Mouse (Mus musculus) kidney, adult 10 weeks (tissue): ENCODE results near the gene Trex2. TPM values are rescaled to one million over a fixed set of nuclear protein-coding genes. Genes with fewer than 3 reads are reported as not detected.

Source experiments
- polyA plus RNA-seq: library from polyadenylated mRNA; stranded (reverse); fragments of 350-450 nt; fragmentation: Illumina TruSeq; extraction: RNeasy Lipid Tissue Mini Kit (QIAGEN cat#74804); gene quantifications from one replicate; pipeline ENCODE4 v1.2.3, GENCODE M21; 2014; ENCODE audit warnings: low read depth, low replicate concordance

Trex2 gene
- not detected for polyA plus RNA-seq

GRCm38 (mm10) chrX:73435252-73435651, at the start of gene Trex2:
TSS of gene Trex2 (minus strand) at chrX:73435344.

DNA sequence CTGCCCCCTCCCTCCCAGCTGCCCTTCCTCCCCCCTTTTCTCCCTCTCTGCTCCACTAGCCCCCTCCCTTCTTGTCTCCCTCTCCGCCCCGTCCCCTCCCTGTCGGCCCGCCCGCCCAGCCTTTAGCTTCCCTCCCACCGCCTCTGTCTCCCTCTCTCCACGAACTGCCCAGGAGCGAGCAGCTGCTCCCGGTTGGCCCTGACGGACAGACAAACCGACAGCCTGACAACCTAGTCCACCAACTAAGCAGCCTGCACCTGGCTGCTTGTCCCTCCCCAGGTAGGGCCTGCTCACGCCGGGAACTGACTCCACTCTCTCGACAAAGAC, 48.3 kb upstream of the Trex2 start, which contains the start of gene Bgn:
Gene Bgn, plus strand, starts transcription at position 119 of the 327 bp plus-strand sequence.

GRCm38 (mm10) chrX:73458877-73459392, 23.8 kb upstream of the Trex2 start, which contains the start of gene Haus7:
TSS of gene Haus7 (minus strand) at chrX:73459044.

GRCm38 (mm10) chrX:73410880-73411517, 24.1 kb downstream of the Trex2 start, which contains the start of gene Zfp92:
TSS of gene Zfp92 (plus strand) at chrX:73411096.

DNA sequence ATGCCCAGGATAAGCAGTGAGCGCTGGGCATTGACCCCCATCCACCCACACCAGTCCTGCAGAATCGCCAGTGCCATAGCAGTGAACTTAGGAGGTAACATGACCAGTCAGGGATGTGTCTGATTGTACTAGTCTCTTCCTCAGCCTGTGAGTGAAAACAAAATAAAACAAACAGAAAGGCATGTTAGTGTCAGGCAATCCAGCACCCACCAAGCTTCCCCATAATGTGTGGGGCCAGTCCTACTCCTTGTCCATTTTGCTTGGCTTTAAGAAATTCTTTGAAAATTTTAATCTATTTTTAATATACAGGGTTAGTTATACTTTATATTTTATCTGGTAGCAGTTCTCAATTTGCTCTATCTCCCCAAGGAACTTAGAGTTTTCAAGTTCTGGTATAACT, 36.5 kb downstream of the Trex2 start, which contains the start of gene Gm18336:
Gene Gm18336, minus strand, starts transcription at position 101 of the 400 bp plus-strand sequence.

Other genes with a start within 250 kb of the Trex2 start
- 5.6 TPM for gene Xlr3b, start 243.1 kb downstream of the Trex2 start, polyA plus RNA-seq
- gene Xlr4b, start 221.0 kb downstream of the Trex2 start, polyA plus RNA-seq: 0.69 TPM
- gene F8a, start 207.1 kb downstream of the Trex2 start, polyA plus RNA-seq: 8.4 TPM
- gene Xlr4c, start 192.2 kb downstream of the Trex2 start, polyA plus RNA-seq: 0.93 TPM
- not detected for gene Xlr3c, start 170.0 kb downstream of the Trex2 start, polyA plus RNA-seq
- gene Xlr5a, start 142.4 kb downstream of the Trex2 start, polyA plus RNA-seq: 0.65 TPM
- 0.49 TPM for gene Xlr5c, start 142.4 kb downstream of the Trex2 start, polyA plus RNA-seq
- not detected for gene Gm45015, start 98.5 kb downstream of the Trex2 start, polyA plus RNA-seq
- gene Zfp275, start 92.7 kb downstream of the Trex2 start, polyA plus RNA-seq: 9.1 TPM
- not detected for gene Gm18336, start 36.6 kb downstream of the Trex2 start, polyA plus RNA-seq
- not detected for gene Zfp92, start 24.2 kb downstream of the Trex2 start, polyA plus RNA-seq
- gene Haus7, start 23.7 kb upstream of the Trex2 start, polyA plus RNA-seq: 7.4 TPM
- 169 TPM for gene Bgn, start 48.3 kb upstream of the Trex2 start, polyA plus RNA-seq
- not detected for gene Atp2b3, start 67.7 kb upstream of the Trex2 start, polyA plus RNA-seq
- gene Dusp9, start 204.1 kb upstream of the Trex2 start, polyA plus RNA-seq: 0.32 TPM
- not detected for gene Pnck, start 224.8 kb upstream of the Trex2 start, polyA plus RNA-seq
- gene Slc6a8, start 237.8 kb upstream of the Trex2 start, polyA plus RNA-seq: 126 TPM